Mouse (Mus musculus) right cerebral cortex, postnatal 10 days (tissue): ENCODE data around the gene Ubac2.

Source experiments
- DNase-seq, 2 experiments: peaks; one replicate each; pipeline ENCODE4 v3.0.0; 2021; ENCODE audit warnings: low spot score in 2 of 2

Ubac2 gene

GRCm38 (mm10) chr14:121894511-121895135, 16.2 kb downstream of the Ubac2 start:
- DNase-seq, result no peak

DNA sequence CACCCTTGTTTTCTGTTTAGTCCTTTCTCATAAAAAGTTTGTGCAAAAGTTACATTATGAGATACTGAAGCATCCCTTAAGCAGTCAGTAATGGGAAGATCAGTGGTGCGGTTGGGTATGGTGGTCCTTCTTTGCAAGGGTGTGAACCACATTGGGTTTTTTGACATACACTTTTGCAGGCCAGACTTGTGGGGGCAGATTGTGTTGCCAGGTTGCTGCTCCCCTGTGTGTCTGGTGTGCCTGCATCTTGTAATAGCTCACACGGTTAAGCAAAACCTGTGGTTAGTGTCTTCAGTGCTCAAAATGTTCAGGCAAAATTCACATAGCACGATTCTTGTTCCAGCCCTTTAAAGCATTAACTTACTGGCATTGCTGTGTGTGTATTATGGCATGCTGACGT, 16.9 kb downstream of the Ubac2 start:
- DNase-seq, result no peak

GRCm38 (mm10) chr14:121896126-121897090, 18.0 kb downstream of the Ubac2 start:
- no peak for DNase-seq

DNA sequence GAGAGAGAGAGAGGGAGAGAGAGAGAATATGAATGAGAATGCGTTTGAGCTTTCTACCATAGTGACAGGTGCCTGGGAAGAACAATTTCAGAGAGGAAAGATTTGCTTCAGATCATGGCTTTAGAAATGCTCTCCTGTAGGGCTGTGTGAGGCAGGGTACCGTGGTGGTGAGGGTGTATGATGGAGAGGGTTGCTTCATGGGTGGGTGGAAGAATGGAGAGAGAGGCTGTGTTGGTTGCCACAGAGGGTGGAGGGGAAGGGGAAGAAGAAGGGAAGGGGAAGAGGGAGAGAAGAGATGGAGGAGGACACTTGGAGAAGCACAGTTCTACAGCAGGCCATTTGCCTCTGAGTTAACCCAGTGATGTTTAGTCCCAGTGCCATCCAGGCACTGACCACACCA, 19.4 kb downstream of the Ubac2 start:
- DNase-seq, result no peak

DNA sequence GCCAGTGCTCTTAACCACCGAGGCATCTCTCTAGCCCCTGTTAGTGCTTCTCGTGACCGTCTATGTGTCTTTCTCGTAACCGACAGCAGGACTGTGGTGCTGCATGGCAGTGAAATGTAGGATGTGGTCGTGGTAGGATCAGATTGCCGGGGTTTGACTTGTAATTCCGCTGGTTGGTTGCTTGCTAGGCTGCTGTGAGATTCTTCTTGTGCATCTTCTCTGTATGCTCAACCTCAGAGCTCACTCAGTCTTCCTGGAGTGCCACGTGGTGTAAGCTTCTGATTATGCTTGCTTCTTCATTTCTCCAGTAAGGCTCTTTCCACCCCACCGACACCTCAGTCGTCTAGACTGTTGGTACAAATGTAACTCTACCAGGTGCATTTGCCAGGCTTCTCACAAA, 20.1 kb downstream of the Ubac2 start:
- no peak for DNase-seq

GRCm38 (mm10) chr14:121899071-121899470, 20.7 kb downstream of the Ubac2 start:
- DNase-seq, result no peak

GRCm38 (mm10) chr14:121901511-121901910, 23.1 kb downstream of the Ubac2 start:
- no peak for DNase-seq

- no peak for DNase-seq
Observed at GRCm38 (mm10) chr14:121903381-121903876, 25.0 kb downstream of the Ubac2 start.

DNA sequence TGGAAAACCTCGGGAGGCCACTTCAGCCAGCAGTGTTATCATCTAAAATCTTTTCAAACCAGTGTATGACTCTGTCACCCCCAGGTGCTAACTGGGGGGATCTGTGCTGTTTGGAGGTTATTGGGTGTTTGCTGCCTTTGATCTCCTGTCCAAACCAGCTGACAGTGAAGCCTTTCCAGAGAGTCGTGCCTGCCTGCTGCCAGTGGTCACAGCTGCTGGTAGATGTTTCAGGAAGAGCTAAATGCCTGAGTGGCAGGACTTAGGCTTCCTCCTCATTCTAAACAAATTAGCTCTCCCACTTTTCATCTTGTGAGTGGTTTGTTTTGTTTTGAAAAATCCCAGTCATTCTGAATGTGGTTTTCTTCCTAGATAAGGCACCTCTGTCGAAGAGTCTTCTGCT, 26.3 kb downstream of the Ubac2 start:
- DNase-seq, result no peak

DNA sequence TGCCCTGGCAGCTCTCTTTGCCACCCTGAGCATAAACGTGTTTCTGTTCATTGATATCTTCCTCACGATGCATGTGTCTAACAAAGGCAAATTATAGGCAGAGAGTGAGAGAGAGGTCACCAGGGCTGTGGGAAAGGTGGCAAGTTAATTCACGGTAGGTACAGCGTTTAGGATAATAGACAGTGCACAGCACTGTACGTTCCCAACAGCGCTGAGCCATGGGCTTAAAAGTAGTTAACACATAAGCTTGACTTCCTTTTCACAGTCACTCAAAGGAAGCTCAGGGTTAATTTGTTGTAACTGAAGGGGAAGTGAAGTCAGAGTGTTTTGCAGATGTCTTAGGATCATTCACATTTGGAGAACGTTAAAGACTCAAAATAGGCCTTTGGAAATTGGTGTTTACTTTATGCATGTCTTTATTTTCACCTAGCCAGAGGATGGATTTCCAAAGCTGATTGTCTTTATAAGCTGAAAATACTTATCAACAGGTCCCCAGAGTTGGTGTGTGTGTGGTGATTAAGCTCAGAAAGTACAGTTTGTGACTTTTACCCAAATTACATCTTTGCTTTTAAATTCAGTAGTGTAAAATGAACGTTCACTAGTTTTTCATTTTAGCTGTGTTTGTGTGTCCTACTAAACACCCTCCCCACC, 28.0 kb downstream of the Ubac2 start:
- DNase-seq, result no peak

- no peak for DNase-seq
Observed at GRCm38 (mm10) chr14:121906992-121907681, 28.7 kb downstream of the Ubac2 start.

DNA sequence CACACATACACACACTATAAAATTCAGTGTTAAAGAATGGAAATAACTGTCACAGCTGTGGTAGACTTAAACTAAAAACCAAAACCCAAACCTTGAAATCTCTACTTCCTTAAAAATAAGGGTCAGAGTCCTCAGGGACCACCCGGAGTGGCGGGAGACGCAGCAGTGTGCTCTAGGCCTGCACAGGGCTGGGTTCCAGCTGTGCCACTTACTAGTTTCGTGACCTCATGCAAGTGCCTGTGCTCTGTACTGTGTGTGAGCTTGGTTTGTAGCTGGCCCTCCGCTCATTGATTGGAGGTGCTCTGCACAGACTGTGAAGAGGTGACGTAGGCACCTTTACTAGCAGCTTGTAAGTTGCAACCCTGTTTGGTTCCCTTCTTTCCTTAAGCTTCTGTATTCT, 31.4 kb downstream of the Ubac2 start:
- no peak for DNase-seq

GRCm38 (mm10) chr14:121912501-121912900, 34.1 kb downstream of the Ubac2 start:
- DNase-seq, result no peak

- DNase-seq, result no peak
Observed at GRCm38 (mm10) chr14:121915143-121915542, 36.7 kb downstream of the Ubac2 start.

DNA sequence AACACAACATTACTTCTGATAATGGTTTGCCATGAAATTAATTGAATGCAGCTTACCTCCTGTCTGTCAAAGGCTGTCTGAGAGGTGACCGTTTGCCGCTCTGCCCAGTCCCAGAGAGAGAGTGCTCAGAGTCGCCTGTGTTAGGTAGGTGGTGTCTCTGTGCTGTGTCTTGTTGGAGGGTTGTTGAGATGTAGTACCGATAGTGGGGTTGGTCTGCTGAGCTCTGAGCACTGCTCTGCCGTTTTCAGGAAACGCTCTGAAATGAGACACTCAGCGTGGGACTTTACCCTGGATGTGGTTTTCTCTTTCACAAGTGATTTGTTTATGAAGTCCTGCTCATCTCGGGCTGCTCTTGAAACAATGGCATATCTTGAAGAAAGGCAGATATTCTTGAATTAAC, 37.2 kb downstream of the Ubac2 start, which contains the start of gene Gpr18:
Gene Gpr18 (minus strand): TSS at position 161 of the 400 bp plus-strand sequence.
- no peak for DNase-seq

GRCm38 (mm10) chr14:121916311-121917094, 38.1 kb downstream of the Ubac2 start:
- no peak for DNase-seq

GRCm38 (mm10) chr14:121918266-121918665, 39.8 kb downstream of the Ubac2 start:
- no peak for DNase-seq

DNA sequence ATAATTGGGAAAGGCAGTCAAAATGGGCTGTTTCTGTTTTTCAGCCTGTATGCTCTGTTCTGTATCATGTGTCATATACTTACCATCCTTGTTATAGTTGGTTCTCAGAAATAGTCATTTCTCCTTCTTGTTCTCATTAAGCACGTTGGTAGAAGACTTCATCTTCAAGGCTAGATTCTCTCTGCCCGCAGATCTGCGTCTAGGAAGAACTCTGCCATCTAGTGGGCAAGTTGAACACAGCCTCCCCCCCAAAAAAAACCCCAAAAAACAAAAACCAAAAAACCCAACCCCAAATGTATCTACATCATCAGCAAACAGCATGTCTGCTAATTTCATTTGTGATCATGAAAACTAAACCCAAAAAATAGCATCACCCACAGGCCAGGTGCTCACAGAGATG, 41.3 kb downstream of the Ubac2 start:
- DNase-seq, result no peak

DNA sequence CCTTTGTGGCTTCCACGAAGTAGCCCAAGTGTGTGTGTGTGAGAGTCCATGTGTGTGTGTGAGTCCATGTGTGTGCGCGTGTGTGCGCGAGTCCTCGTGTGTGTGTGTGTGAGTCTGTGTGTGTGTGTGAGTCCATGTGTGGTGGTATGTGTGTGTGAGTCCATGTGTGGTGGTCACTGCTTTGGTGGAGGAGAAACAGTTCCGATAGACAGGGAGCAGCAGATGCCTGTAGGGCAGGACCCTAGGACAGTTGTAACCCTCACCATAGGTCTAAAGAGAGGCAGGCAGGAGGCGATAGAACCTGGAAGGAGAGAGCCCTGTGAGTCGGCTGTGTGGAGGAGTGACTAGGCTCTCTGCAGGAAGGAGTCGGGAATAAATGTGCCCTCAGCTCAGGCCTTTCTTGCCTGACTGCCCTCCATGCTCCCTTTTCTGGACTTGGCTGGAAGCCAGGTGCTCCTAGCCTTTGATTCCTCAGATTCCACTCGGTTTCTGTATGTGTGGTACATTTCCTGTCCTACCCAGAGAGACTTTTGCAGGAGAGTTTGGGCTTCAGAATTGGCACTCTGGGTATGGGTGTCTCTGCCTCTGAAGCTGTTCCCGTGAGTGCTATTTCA, 42.2 kb downstream of the Ubac2 start:
- peak in 1 of 2 experiments; percentile 33 for DNase-seq

DNA sequence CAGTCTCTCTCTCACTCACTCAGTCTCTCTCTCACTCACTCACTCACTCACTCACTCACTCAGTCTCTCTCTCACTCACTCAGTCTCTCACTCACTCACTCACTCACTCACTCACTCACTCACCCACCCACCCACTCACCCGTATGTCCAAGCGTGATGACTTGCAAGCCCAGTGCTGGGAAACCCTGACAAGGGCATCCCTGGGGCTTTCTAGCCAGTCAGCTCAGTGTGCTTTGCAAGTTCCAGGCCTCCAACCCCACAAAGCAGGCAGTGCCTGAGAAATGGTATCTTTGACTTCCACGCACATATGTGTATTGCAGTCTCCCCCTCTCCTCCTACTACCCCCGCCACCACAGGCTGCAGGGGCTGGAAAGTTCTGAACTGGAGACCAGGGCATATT, 43.6 kb downstream of the Ubac2 start:
- no peak for DNase-seq
